Mouse (Mus musculus) embryonic facial prominence, embryonic 15.5 days (tissue): ENCODE data around the gene Catspere2. TPM values are rescaled to one million over a fixed set of nuclear protein-coding genes. Genes with fewer than 3 reads are reported as not detected.

Experiments used
- ATAC-seq: fragments of 200-750 bp; cut with Nextera tagmentation; 2 replicates; pipeline ENCODE4 v1.8.0; 2017; ENCODE audit warnings: low read depth, moderate TSS enrichment; ENCODE audit not compliant: insufficient number of reproducible peaks, low FRiP score, low TSS enrichment
- H3K27ac ChIP-seq: fragments of 300-500 bp; sonication (generic); replicated peaks from 2 replicates; pipeline ENCODE4 v1.5.1; 2015; ENCODE audit warnings: mild to moderate bottlenecking, inconsistent platforms
- H3K27me3 ChIP-seq: fragments of 300-500 bp; sonication (generic); 2 replicates; pipeline ENCODE4 v1.6.1; 2015; ENCODE audit warnings: inconsistent platforms
- H3K36me3 ChIP-seq: fragments of 300-500 bp; sonication (generic); 2 replicates; pipeline ENCODE4 v1.6.1; 2015; ENCODE audit warnings: mild to moderate bottlenecking, inconsistent platforms
- H3K4me1 ChIP-seq: fragments of 300-500 bp; sonication (generic); 2 replicates; pipeline ENCODE4 v1.6.1; 2015; ENCODE audit warnings: inconsistent platforms
- H3K4me2 ChIP-seq: fragments of 300-500 bp; sonication (generic); replicated peaks from 2 replicates; pipeline ENCODE4 v1.6.1; 2015; ENCODE audit warnings: mild to moderate bottlenecking, inconsistent platforms
- H3K4me3 ChIP-seq: fragments of 300-500 bp; sonication (generic); replicated peaks from 2 replicates; pipeline ENCODE4 v1.5.1; 2015; ENCODE audit warnings: mild to moderate bottlenecking, inconsistent platforms
- H3K9ac ChIP-seq: fragments of 300-500 bp; sonication (generic); 2 replicates; pipeline ENCODE4 v1.6.1; 2015; ENCODE audit warnings: inconsistent platforms
- H3K9me3 ChIP-seq: fragments of 300-500 bp; sonication (generic); replicated peaks from 2 replicates; pipeline ENCODE4 v1.6.1; 2016; ENCODE audit warnings: inconsistent platforms
- WGBS: fragments of 180-500 bp; shearing (Covaris S2); methylation state at CpG from one replicate; pipeline ENCODE4 v1.1.7; 2015; 5-methylcytosine and 5-hydroxymethylcytosine counted together
- polyA plus RNA-seq: library from polyadenylated mRNA; unstranded; fragments of >200 nt; fragmentation: Nextera tagmentation; extraction: Ambion mirVana; gene quantifications from 2 replicates; pipeline ENCODE4 v1.2.1, GENCODE M21; 2015

Catspere2 gene
- polyA plus RNA-seq, 1 experiment from 2014 or later = 0.25 TPM

DNA sequence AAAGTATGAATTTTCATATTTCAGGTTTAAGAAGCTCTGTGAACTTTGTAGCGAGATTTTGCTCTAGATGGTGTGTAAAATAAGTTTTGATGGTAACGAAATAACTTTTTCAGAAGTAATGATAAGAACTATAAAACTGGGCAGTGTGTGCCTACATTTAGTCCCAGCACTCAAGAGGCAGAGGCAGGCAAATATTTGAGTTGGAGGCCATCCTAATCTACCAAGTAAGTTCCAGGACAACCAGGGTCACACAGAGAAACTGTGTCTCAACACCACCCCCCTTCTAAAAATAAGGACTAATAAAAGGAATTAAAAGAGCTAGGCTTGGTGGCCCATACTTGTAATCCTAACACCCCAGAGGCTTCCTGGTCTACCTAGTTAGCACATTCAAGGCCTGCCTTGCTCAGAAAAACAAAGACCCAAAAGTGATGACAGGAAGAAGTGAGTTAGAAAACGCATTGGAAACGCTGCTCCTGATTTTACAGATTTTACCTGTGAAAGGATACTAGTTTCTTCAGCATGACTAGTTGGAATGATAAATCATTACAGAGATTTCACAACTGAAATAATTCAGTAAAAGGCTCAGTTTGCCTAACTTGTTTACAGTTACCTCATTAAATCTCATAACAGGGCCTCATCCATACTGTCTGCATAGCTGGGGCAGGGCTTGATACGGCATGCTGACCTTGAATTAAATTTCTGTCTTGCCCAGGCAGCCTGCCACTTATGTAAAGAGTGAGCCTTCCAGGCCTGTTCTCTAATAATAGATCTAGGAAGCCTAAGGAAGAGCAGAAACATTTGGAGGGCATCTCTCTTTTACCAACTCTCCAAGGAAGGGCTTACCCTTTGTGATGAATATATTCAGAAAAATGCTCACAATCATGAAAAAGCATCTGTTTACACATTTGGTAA is 236.2 kb downstream of the Catspere2 start:
- Histone ChIP-seq H3K4me3 (no peak overlapping the region), H3K27ac (no peak overlapping the region), H3K9ac (no peak overlapping the region), H3K36me3 (no peaks in the 10 kb centered on the region), H3K4me2 (no peak overlapping the region), H3K4me1 (0 out of 2 replicates have a peak, but pooled peaks cover 3% of the 10 kb centered on the region), H3K9me3 (no peaks in the 10 kb centered on the region; the same call in 1 of the 2 replicates), H3K27me3 (no peaks in the 10 kb centered on the region)
- WGBS = 75% methylated on average over 5 of the region's 5 CpGs
- ATAC-seq = no peak

Other genes with a start within 250 kb of the Catspere2 start
- 45.3 and 49.8 TPM in 2 replicates for gene Adss, start 186.9 kb upstream of the Catspere2 start, polyA plus RNA-seq
- gene Desi2, start 204.0 kb downstream of the Catspere2 start, polyA plus RNA-seq = 25.8 and 29.2 TPM in 2 replicates